Comparison of ENCODE assay signal across 9 mouse cellular contexts in genomic region chr2:157203026-157203425, GRCm38 (mm10). TPM values are rescaled to one million over a fixed set of nuclear protein-coding genes. Genes with fewer than 3 reads are reported as not detected.
DNase-seq lines count a peak whose midpoint lies in the region; ATAC-seq and TF ChIP-seq lines count a peak whose summit lies in the region.
"Had no signal": no experiment of that assay in that cellular context is flagged by ENCODE, and none has a peak within 500 bp of the region (broad histone marks: within the 10 kb centered on the region; RNA-seq: fewer than 3 reads in every experiment).

No protein-coding gene starts in this region.

- H3K9me3 ChIP-seq in heart, embryonic 14.5 days (ENCODE audit: control insufficient read depth, low read length) = peaks cover 4% of the 10 kb centered on the region; the same call in 1 of the 2 replicates
- peaks cover 17% of the 10 kb centered on the region; the same call in 1 of the 2 replicates for H3K9me3 ChIP-seq in forebrain, embryonic 10.5 days
- H3K9me3 ChIP-seq in limb, embryonic 10.5 days (replicated peaks) = no peaks in the 10 kb centered on the region

- peak overlapping the region; percentile 95 for H3K9ac ChIP-seq in heart, embryonic 14.5 days (ENCODE audit: low read length)

- TF ChIP-seq POLR2A in myocyte (IDR thresholded peaks at IDR 0.05; ENCODE audit: insufficient read length, low read depth) = no peak

- H3K4me2 ChIP-seq in heart, embryonic 14.5 days (ENCODE audit: low read length) = peak overlapping the region; percentile 94
- peak overlapping the region; percentile 86 for H3K4me2 ChIP-seq in myocyte (ENCODE audit: low read depth)

- no peak for DNase-seq in heart, adult 11 months
- no peak for DNase-seq in forebrain, embryonic 10.5 days (ENCODE audit: extremely low spot score, low spot score)
- DNase-seq in limb, embryonic 10.5 days (ENCODE audit: low spot score) = no peak
- no peak for DNase-seq in thymus, postnatal 0 days (ENCODE audit: low spot score)
- DNase-seq: adrenal gland, adult 8-10 months had no signal

- peaks cover 9% of the 10 kb centered on the region for H3K79me2 ChIP-seq in myocyte (ENCODE audit: control insufficient read depth, insufficient read depth)

- no peaks in the 10 kb centered on the region for H3K27me3 ChIP-seq in heart, embryonic 14.5 days (ENCODE audit: control insufficient read depth, insufficient read depth, low read length)
- H3K27me3 ChIP-seq in forebrain, embryonic 10.5 days (ENCODE audit: poor library complexity, severe bottlenecking) = no peaks in the 10 kb centered on the region
- no peaks in the 10 kb centered on the region for H3K27me3 ChIP-seq in limb, embryonic 10.5 days (ENCODE audit: low read depth, poor library complexity, severe bottlenecking)
- no peaks in the 10 kb centered on the region for H3K27me3 ChIP-seq in myocyte (ENCODE audit: control insufficient read depth, insufficient read depth, insufficient read length)

- peak overlapping the region in 1 of 2 experiments; percentile 82; a peak in 1 of 4 replicates for H3K4me3 ChIP-seq in heart, embryonic 14.5 days (ENCODE audit: control insufficient read depth in 1 of 2, insufficient read depth in 1 of 2, low read depth in 1 of 2, low read length in 2 of 2)
- H3K4me3 ChIP-seq in forebrain, embryonic 10.5 days = peak overlapping the region; percentile 63
- H3K4me3 ChIP-seq in limb, embryonic 10.5 days = peak overlapping the region; percentile 78
- peak overlapping the region; percentile 76 for H3K4me3 ChIP-seq in myocyte

- H3ac ChIP-seq in myocyte (ENCODE audit: control insufficient read depth, insufficient read length) = no peak overlapping the region

- H3K36me3 ChIP-seq in heart, embryonic 14.5 days (ENCODE audit: control insufficient read depth, insufficient read depth, low read length) = peaks cover 15% of the 10 kb centered on the region
- peaks cover 49% of the 10 kb centered on the region for H3K36me3 ChIP-seq in forebrain, embryonic 10.5 days (replicated peaks)
- peaks cover 39% of the 10 kb centered on the region for H3K36me3 ChIP-seq in limb, embryonic 10.5 days
- no peaks in the 10 kb centered on the region for H3K36me3 ChIP-seq in myocyte (ENCODE audit: control insufficient read depth, insufficient read depth)

- no peaks in the 10 kb centered on the region; a peak in 1 of 4 replicates for H3K4me1 ChIP-seq in heart, embryonic 14.5 days (ENCODE audit: control insufficient read depth in 2 of 2, insufficient read depth in 2 of 2, low read length in 2 of 2)
- H3K4me1 ChIP-seq in forebrain, embryonic 10.5 days = peaks cover 31% of the 10 kb centered on the region
- H3K4me1 ChIP-seq in limb, embryonic 10.5 days = peaks cover 14% of the 10 kb centered on the region

- no peak for ATAC-seq in heart, embryonic 14.5 days (ENCODE audit: insufficient number of reproducible peaks, insufficient read depth, low FRiP score, low read depth)
- ATAC-seq in CD4-positive, CD25-positive, alpha-beta regulatory T cell, adult 4 months = no peak
- no peak for ATAC-seq in megakaryocyte progenitor cell, adult 5-6 weeks (replicated peaks; ENCODE audit: poor library complexity)

- H3K27ac ChIP-seq in heart, embryonic 14.5 days (replicated peaks in 1 of 2; ENCODE audit: control insufficient read depth in 1 of 2, insufficient read depth in 1 of 2, low read depth in 2 of 2, low read length in 2 of 2) = no peak overlapping the region
- H3K27ac ChIP-seq in forebrain, embryonic 10.5 days = peak overlapping the region; percentile 100
- H3K27ac ChIP-seq in limb, embryonic 10.5 days = no peak overlapping the region

TF ChIP-seq in myocyte, 11 proteins besides CTCF, POLR2A, EP300 and RAD21:
- TF ChIP-seq TCF3 (IDR thresholded peaks at IDR 0.05; ENCODE audit: insufficient read length, low read depth) (no peak), TCF12 (IDR thresholded peaks at IDR 0.05; ENCODE audit: insufficient read depth, poor library complexity, severe bottlenecking) (no peak), MYOD1 (IDR thresholded peaks at IDR 0.05; ENCODE audit: control insufficient read depth in 1 of 3, insufficient read length in 2 of 3, low read depth in 2 of 3) (no peak), CEBPB (IDR thresholded peaks at IDR 0.05; ENCODE audit: insufficient read depth, poor library complexity, severe bottlenecking) (no peak), POLR2AphosphoS2 (IDR thresholded peaks at IDR 0.05; ENCODE audit: insufficient read length, low read depth) (no peak), MAX (IDR thresholded peaks at IDR 0.05; ENCODE audit: low read depth) (no peak), SRF (IDR thresholded peaks at IDR 0.05; ENCODE audit: control insufficient read depth, insufficient read length, low read depth) (no peak), USF1 (IDR thresholded peaks at IDR 0.05; ENCODE audit: low read depth) (no peak), E2F4 (IDR thresholded peaks at IDR 0.05; ENCODE audit: insufficient read depth) (no peak), MYOG (IDR thresholded peaks at IDR 0.05; ENCODE audit: control insufficient read depth in 1 of 3, insufficient read depth in 1 of 3, insufficient read length in 2 of 3, low read depth in 2 of 3) (no peak), REST (IDR thresholded peaks at IDR 0.05; ENCODE audit: insufficient read depth, insufficient read length) (no peak)

RNA-seq across cellular contexts. Expression of gene Rbl1, which starts 1.3 kb away (rescaled TPM):
- 18.2 and 19.9 TPM in 2 replicates for polyA plus RNA-seq in heart, embryonic 14.5 days (2014; fragmentation: Nextera tagmentation; extraction: Ambion mirVana)
- polyA plus RNA-seq in forebrain, embryonic 10.5 days (2016; fragmentation: Nextera tagmentation; extraction: Ambion mirVana) = 27.2 and 30.5 TPM in 2 replicates
- polyA plus RNA-seq in limb, embryonic 10.5 days (2016; fragmentation: Nextera tagmentation; extraction: Ambion mirVana) = 16.6 and 23.8 TPM in 2 replicates
- polyA plus RNA-seq in myocyte (2012; fragmentation: generic; extraction: Trizol) = 4.1 TPM
- polyA plus RNA-seq in CD4-positive, CD25-positive, alpha-beta regulatory T cell, adult 4 months (2017; shearing (Covaris generic)) = 10 to 100 TPM; 19.3 to 23.4 TPM
- 78.8 and 85.2 TPM in 2 replicates for total RNA-seq in megakaryocyte progenitor cell, adult 5-6 weeks (2015)
- total RNA-seq in megakaryocyte progenitor cell, adult 5-6 weeks (2017) = 74.0 and 89.5 TPM in 2 replicates
- polyA plus RNA-seq in thymus, postnatal 0 days (2015; fragmentation: Nextera tagmentation; extraction: Ambion mirVana) = 36.5 and 40.7 TPM in 2 replicates
